Mouse (Mus musculus): ENCODE results near the gene Icam5.
"Not testable (repeated sequence)": the region's sequence is repeated elsewhere in the genome, so short reads cannot be mapped to it uniquely, and the experiment has no call there.

The Icam5 gene

GRCm38 (mm10) chr9:21035586-21035985 is 3.7 kb downstream of the Icam5 start:
- no peak for ATAC-seq (ENCODE audit: low TSS enrichment)

- ATAC-seq (ENCODE audit: low TSS enrichment) = no peak
These were observed 4.3 kb downstream of the Icam5 start for GRCm38 (mm10) chr9:21036161-21036560.

DNA sequence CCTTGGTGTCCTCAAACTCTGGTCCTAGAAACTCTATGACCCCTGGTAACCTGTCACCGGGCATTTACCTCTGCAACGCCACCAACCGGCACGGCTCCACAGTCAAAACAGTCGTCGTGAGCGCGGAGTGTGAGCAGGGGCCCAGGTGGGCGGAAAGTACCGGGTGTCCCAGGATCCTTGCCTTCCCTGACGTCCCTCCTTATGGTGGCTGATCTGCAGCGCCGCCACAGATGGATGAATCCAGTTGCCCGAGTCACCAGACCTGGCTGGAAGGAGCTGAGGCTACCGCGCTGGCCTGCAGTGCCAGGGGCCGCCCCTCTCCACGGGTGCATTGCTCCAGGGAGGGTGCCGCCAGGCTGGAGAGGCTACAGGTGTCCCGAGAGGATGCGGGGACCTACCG is 4.8 kb downstream of the Icam5 start:
- ATAC-seq (ENCODE audit: low TSS enrichment) = no peak

DNA sequence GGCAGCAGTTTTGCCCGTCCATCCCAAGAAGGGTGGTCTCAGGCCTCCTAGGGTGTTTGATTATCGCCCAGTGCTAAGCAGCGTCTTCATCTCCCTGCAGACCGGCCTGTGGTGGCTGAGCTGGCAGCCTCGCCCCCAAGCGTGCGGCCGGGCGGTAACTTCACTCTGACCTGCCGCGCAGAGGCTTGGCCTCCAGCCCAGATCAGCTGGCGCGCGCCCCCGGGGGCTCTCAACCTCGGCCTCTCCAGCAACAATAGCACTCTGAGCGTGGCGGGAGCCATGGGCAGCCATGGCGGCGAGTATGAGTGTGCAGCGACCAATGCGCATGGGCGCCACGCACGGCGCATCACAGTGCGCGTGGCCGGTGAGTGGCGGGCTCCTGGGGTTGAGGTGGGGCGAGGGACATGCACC is 5.6 kb downstream of the Icam5 start:
- no peak for ATAC-seq (ENCODE audit: low TSS enrichment)

- no peak for ATAC-seq (ENCODE audit: low TSS enrichment)
These were observed 7.9 kb downstream of the Icam5 start for GRCm38 (mm10) chr9:21039779-21040178.

GRCm38 (mm10) chr9:21041308-21041707 is 9.4 kb downstream of the Icam5 start:
- peak; percentile 91 for ATAC-seq (ENCODE audit: low TSS enrichment)

DNA sequence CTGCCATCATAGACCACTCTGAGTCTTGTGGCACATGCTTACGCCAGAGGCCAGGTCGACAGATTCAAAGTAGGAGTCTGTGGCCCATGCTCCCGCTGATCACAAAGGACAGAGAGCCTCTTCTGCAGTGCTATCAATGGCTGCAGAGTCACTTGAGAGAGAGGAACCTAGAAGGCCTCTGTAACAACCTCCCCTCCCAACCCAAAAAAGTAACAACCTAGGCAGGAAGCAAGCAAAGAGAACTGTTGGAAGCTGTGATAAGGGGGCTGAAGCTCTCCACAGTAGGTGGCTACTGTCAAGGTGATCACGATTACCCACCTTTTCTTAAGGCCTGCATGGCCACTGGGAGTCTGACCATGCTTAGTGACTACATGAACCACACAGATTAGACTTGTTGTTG is 11.7 kb downstream of the Icam5 start:
- no peak for ATAC-seq (ENCODE audit: low TSS enrichment)

DNA sequence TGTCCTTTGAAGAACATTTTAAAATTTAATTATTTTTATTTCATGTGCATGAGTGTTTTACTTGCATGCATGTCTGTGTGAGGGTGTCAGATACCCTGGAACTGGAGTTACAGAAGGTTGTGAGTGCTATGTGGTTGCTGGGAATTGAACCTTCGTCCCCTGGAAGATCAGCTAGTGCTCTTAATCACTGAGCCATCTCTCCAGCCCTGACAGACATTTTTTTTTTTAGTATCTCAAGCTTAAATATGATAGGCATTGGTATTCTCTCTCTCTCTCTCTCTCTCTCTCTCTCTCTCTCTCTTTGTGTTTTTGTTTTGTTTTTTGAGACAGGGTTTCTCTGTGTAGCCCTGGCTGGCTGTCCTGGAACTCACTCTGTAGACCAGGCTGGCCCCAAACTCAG is 12.9 kb downstream of the Icam5 start:
- ATAC-seq (ENCODE audit: low TSS enrichment) = not testable (repeated sequence)

GRCm38 (mm10) chr9:21045235-21045634 is 13.4 kb downstream of the Icam5 start:
- no peak for ATAC-seq (ENCODE audit: low TSS enrichment)

DNA sequence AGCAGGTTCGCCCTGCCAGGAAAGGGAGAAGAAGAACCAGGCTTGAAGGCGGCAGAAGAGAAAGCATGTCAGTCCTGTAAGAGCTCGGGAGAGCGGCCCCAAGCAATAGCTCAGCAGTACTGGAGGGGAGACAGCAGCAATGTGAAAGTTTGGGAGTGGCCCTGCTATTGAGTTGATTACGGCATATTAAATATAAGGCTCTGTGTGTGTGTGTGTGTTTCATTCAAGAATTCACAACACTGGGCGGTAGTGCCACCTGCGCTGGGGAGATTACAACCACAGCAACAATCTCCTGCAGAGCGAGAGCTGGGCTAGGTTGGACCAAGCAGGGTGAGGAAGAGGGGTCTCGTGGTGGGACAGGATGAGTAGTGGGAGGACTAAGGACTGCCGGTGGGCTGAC is 19.7 kb downstream of the Icam5 start:
- no peak for ATAC-seq (ENCODE audit: low TSS enrichment)

GRCm38 (mm10) chr9:21062928-21063327 is 31.1 kb downstream of the Icam5 start:
- ATAC-seq (ENCODE audit: low TSS enrichment) = peak; percentile 96

DNA sequence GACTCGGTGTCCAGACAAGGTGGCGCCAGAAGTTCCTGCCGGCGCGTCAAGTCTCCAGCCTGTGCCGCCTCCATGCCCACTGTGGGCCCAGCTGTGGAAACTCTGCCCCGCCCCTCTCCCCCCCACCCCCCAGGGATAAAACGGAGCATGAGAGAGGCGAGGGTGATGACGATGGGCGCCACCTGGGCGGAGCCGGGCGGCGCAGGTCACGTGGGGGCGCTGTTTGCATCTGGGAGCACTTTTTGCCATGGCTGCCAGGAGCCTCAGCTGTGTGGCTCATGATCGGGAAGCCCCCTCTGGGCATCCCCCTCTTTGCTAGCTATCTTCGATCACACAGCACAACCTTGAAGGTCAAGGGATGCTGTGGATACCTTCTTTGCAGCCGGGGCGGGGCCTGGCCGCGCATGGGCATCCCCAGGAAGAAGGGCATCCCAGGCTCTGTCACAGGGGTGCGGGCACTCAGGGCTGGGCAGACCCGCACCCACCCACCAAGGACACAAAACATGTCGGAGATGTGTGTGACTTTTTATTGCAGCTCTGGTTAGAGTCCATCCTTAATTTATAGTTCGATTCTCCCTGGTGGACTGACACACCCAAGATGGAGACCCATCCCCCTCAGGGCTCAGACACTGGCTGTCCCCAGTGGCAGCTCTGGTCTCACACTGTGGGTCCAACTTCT is 35.3 kb downstream of the Icam5 start, which contains the start of gene Zglp1:
Gene Zglp1 (minus strand): TSS at position 88 of the 679 bp plus-strand sequence.
- no peak for ATAC-seq (ENCODE audit: low TSS enrichment)

DNA sequence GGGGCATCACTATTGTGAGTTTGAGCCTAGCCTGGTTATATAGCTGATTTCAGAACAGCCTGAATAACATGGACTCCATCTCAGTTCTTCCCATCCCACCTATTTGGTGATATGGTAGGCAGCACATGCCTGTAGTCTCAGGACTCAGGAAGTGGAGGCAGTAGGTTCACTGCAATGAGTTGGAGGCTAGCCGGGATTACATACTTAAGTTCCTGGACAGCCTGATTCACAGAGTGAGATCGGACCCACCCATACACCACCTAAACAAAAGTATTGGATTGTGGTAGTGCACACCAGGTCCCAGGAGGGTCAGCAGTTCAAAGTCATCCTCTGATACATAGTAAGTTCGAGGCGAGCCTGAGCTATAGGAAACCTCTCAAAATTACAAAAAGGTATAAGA is 40.8 kb downstream of the Icam5 start:
- peak; percentile 24; the same call in 1 of the 2 replicates for ATAC-seq (ENCODE audit: low TSS enrichment)

DNA sequence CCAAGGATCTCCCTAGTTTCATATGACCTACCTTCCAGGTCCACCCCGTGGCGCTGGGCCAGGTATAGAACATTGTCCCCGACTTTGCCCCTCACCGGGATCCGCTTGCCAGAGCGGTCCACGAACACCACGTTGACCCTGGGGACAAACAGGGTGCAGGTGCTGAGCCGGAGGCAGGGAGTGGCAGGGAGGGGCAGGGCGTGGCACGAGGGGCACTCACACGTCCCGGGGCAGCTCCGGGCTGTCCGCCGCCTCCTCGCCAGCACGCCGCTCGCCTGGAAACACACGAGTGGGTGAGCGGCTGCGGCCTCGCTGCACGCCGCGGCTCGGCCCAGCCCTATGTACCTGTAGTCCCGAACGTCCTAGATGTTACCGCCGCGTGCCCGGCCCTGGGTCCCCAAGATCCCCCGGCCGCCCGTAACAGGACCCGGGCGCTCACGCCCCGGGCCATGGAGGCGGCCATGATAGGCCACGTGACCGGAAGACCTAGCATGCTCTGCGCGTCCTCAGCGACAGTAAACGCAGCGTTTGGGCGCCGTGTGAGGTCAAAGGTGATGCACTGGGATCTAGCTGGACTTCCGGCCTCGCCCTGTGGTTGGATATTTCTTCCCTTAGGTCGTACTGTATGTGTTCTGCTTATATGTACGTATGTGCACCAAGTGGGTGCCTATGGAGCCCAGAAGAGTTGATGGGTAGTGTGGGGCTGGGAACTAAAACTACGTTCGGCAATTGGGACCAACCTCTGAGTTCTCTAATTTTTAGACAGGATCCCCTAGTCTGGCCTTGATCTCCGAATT is 41.4 kb downstream of the Icam5 start, which contains the start of the genes Gm49373 and Fdx1l:
Gene Gm49373 (minus strand): TSS at position 53 of the 797 bp plus-strand sequence.
Gene Fdx1l (minus strand): TSS at position 571 of the 797 bp plus-strand sequence.
- peak; percentile 84 for ATAC-seq (ENCODE audit: low TSS enrichment)

- no peak for ATAC-seq (ENCODE audit: low TSS enrichment)
These were observed 42.3 kb downstream of the Icam5 start for GRCm38 (mm10) chr9:21074173-21074572.

DNA sequence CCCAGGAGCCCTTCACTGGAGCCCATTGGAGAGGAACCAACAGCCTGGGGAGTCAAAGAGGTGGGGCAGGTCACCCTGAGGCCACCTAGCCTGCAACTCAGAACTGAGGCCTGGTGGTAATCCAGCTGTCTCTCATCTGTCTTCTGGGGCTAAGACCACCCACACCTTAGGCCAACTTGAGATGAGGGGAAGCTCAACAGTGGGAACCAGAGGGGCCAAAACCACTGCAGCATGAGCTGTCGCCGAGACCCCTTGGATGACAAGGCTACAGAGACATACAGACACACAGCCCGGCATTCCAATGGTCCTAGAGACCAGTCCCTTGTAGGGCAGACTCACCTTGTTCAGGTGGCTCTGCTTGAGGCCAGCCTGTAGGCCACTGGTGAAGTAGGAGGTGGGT is 43.8 kb downstream of the Icam5 start:
- no peak for ATAC-seq (ENCODE audit: low TSS enrichment)

DNA sequence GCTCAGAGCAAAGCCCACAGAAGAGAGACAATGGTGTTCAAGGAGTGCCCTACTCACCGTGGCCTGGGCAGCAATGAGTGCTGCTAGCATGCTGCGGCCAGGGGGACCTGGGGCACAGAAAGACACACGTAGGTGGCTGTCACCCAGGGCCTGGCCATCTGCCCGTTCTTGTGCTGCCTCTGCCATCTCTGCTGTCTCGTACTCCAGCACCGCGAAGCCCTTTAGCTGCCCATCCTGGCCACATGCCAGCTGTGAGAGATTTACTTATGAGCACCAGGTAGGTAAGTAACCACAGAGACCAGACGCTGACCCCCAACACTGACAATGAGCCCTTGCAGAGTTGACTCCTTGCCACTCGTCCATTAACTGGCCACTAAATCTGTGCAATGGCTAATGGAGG is 49.3 kb downstream of the Icam5 start:
- ATAC-seq (ENCODE audit: low TSS enrichment) = no peak

GRCm38 (mm10) chr9:21083324-21083723 is 51.5 kb downstream of the Icam5 start:
- no peak for ATAC-seq (ENCODE audit: low TSS enrichment)
